Mouse (Mus musculus) liver, adult 2 months (tissue): ENCODE data around the gene Angptl7.

Experiments used
- CTCF ChIP-seq: fragments of 200-500 bp; IDR thresholded peaks from 2 replicates; pipeline ENCODE4 v1.5.1; 2011; ENCODE audit warnings: low read depth, low read length, control low read depth
- POLR2A ChIP-seq: fragments of 200-500 bp; IDR thresholded peaks from 2 replicates; pipeline ENCODE4 v1.6.1; 2011; ENCODE audit warnings: low read length, control low read depth; ENCODE audit not compliant: insufficient read depth; ENCODE audit errors: extremely low read depth

- TF ChIP-seq CTCF (no peak), POLR2A (no peak)
Observed at GRCm38 (mm10) chr4:148455477-148456025, 44.7 kb downstream of the Angptl7 start.
